Mouse (Mus musculus) lung, adult 2 months (tissue): ENCODE data around the gene Scn1b. TPM values are rescaled to one million over a fixed set of nuclear protein-coding genes. Genes with fewer than 3 reads are reported as not detected.

Experiments used
- DNase-seq: peaks from one replicate; pipeline ENCODE4 v3.0.0; 2022
- H3K4me1 ChIP-seq: fragments of 200-500 bp; 2 replicates; pipeline ENCODE4 v1.6.1; 2011; ENCODE audit warnings: low read length; ENCODE audit not compliant: control insufficient read depth, insufficient read depth
- H3K4me3 ChIP-seq: fragments of 200-500 bp; replicated peaks from 2 replicates; pipeline ENCODE3; 2011; ENCODE audit warnings: low read depth, mild to moderate bottlenecking, control low read depth, low read length; ENCODE audit errors: extremely low read depth
- CTCF ChIP-seq: fragments of 200-500 bp; IDR thresholded peaks from 2 replicates; pipeline ENCODE4 v1.5.1; 2011; ENCODE audit warnings: mild to moderate bottlenecking, low read length, control low read depth; ENCODE audit not compliant: insufficient read depth
- POLR2A ChIP-seq: fragments of 200-500 bp; IDR thresholded peaks from 2 replicates; pipeline ENCODE4 v1.6.1; 2011; ENCODE audit warnings: low read depth, mild to moderate bottlenecking, control low read depth, low read length, borderline replicate concordance; ENCODE audit errors: extremely low read depth
- WGBS: fragments of 180-500 bp; shearing (Covaris S2); methylation state at CpG from one replicate; pipeline ENCODE4 v1.1.7; 2018; 5-methylcytosine and 5-hydroxymethylcytosine counted together
- polyA plus RNA-seq: library from polyadenylated mRNA; depleted of rRNA; stranded (reverse); fragments of >200 nt; gene quantifications from 2 replicates; pipeline ENCODE4 v1.2.3, GENCODE M21; 2012; rRNA removed

The Scn1b gene
- polyA plus RNA-seq, result 26.6 and 43.9 TPM in 2 replicates

GRCm38 (mm10) chr7:31126851-31127724, at the start of gene Scn1b:
TSS of gene Scn1b (minus strand) at chr7:31127003.
- H3K4me3 ChIP-seq, result peak within 1 kb of the TSS; percentile 42
- H3K4me1 ChIP-seq, result no peaks in the 10 kb centered on the region
- TF ChIP-seq POLR2A, result no peak
- no peak for TF ChIP-seq CTCF
- no peak for DNase-seq
- 1% methylated on average over 57 of the region's 60 CpGs for WGBS

DNA sequence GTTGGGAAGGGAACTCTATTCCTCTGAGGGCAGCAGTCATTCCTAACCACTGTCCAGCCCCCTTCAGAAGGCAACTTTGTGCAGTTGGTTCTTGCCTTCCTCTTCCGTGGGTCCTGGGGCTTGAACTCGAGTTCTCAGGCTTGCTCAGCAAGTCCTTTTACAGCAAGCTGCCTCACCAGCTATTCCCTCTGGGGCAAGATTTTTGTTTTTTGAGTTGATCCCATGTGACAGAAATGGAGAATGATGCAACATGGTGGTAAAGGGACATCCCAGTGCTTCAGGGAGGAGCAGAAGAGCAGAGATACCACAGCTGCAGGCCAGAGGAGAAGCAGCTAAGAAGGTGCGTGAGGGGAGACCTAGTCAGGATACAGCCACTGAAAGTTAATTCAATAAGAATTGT, 48.3 kb upstream of the Scn1b start:
- WGBS, result 79% methylated on average over 3 of the region's 3 CpGs
- TF ChIP-seq CTCF (no peak), POLR2A (no peak)
- Histone ChIP-seq H3K4me1 (no peaks in the 10 kb centered on the region), H3K4me3 (no peak overlapping the region)
- DNase-seq, result no peak

DNA sequence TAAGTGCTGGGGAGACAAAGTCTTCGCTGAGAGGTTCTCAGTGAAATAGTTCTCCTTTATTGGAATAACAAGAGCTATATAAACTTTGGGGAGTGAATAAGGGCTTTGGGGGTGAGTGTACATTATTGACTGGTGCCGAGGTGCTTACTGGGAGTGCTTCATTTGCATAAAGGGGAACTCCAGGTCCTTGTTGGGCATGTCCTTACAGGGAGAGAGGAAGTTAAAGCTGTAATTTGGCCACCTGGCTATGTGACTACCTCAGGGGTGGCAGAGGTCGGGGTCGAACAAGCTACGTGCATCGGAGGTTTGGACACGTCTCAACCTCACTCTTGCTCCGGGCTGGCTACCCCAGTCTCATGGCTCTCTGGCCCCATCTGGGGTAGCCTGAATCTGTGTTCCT, 47.7 kb upstream of the Scn1b start:
- TF ChIP-seq CTCF (no peak), POLR2A (no peak)
- H3K4me3 ChIP-seq, result no peak overlapping the region
- WGBS, result 57% methylated on average over 8 of the region's 8 CpGs

GRCm38 (mm10) chr7:31172238-31172637, 45.4 kb upstream of the Scn1b start:
- 19% methylated on average over 2 of the region's 2 CpGs for WGBS
- no peaks in the 10 kb centered on the region; the same call in 1 of the 2 replicates for H3K4me1 ChIP-seq
- DNase-seq, result no peak
- TF ChIP-seq CTCF (peak; percentile 76), POLR2A (no peak)
- no peak overlapping the region for H3K4me3 ChIP-seq

More for the DNA sequence above, 47.7 kb upstream of the Scn1b start:
- no peak for DNase-seq
- no peaks in the 10 kb centered on the region for H3K4me1 ChIP-seq

- H3K4me1 ChIP-seq, result no peaks in the 10 kb centered on the region; the same call in 1 of the 2 replicates
- WGBS, result 82% methylated on average over 9 of the region's 9 CpGs
These were observed 43.7 kb upstream of the Scn1b start for GRCm38 (mm10) chr7:31170520-31170919.

DNA sequence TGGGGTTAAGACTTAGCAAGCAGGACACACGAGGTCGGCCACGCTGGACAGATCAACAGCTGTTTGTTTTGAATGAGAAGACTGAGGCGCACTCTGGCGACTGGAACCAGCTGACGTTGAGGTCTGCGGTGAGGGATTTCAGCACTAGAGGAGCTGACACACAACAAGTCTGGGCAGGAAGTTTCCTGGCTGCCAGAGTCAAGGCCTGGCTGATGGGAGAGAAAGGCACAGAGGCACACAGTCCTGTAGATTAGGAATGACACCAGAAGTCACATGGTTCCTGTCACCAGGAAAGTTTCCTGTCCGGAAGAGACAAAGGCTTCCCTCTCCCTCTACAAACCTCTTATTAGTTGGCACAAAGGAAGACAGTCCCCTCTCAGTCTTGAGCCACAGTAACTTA, 41.6 kb upstream of the Scn1b start:
- no peak for DNase-seq
- no peak overlapping the region for H3K4me3 ChIP-seq
- TF ChIP-seq POLR2A (no peak), CTCF (no peak)
- 20% methylated on average over 8 of the region's 8 CpGs for WGBS
- no peaks in the 10 kb centered on the region; the same call in 1 of the 2 replicates for H3K4me1 ChIP-seq

More at GRCm38 (mm10) chr7:31170520-31170919, 43.7 kb upstream of the Scn1b start:
- DNase-seq, result no peak
- TF ChIP-seq CTCF, result no peak
- no peak for TF ChIP-seq POLR2A
- no peak overlapping the region for H3K4me3 ChIP-seq

- 48% methylated on average over 1 of the region's 1 CpGs for WGBS
- Histone ChIP-seq H3K4me1 (no peaks in the 10 kb centered on the region; the same call in 1 of the 2 replicates), H3K4me3 (no peak overlapping the region)
- TF ChIP-seq POLR2A, result no peak
- TF ChIP-seq CTCF, result no peak
- DNase-seq, result no peak
These were observed 37.9 kb upstream of the Scn1b start for GRCm38 (mm10) chr7:31164748-31165147.

DNA sequence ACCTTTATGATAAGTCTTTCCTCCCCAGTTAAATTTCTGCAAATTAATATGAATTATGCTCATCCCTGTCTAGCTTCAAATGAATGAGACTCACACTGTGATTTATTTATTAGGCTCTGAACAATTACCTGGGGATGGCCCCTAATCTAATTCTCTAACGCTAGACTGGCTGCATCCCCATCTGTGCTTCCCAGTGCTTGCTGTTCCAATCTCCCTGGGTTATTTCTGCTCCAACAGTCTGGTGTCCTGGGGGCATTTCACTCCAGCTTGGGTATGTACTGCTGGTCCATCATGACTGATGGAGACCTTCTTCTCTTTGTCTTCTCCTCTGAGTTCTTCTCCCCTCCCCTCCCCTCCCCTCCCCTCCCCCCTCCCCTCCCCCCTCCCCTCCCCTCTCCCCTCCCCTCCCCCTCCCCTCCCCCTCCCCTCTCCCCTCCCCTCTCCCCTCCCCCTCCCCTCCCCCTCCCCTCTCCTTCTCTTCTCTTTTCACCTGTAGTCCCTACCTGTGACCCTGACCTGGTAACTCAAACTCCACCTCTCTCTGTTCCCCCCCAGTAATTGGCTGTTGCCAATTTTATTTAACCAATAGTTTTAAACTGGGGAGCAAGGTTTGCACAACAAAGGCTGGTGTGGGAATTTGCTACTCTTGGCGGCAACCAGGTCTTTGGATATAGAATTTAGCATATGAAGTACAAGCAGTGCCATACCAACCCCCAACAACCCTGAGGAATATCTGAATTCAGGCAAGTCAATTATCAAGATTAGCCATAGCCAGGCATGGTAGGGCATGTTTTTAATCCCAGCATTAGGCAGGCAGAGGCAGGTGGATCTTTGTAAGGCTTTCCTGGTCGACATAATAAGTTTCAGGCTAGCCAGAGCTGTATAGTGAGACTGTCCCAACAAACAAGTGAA, 37.1 kb upstream of the Scn1b start:
- no peak for DNase-seq
- no peaks in the 10 kb centered on the region; the same call in 1 of the 2 replicates for H3K4me1 ChIP-seq
- WGBS, result 76% methylated on average over 3 of the region's 3 CpGs
- H3K4me3 ChIP-seq, result no peak overlapping the region
- TF ChIP-seq POLR2A (no peak), CTCF (no peak)

- 44% methylated on average over 11 of the region's 11 CpGs for WGBS
- TF ChIP-seq POLR2A, result no peak
- no peak for TF ChIP-seq CTCF
- Histone ChIP-seq H3K4me1 (no peaks in the 10 kb centered on the region), H3K4me3 (no peak overlapping the region)
- no peak for DNase-seq
These were observed 35.5 kb upstream of the Scn1b start for GRCm38 (mm10) chr7:31162324-31162723.

DNA sequence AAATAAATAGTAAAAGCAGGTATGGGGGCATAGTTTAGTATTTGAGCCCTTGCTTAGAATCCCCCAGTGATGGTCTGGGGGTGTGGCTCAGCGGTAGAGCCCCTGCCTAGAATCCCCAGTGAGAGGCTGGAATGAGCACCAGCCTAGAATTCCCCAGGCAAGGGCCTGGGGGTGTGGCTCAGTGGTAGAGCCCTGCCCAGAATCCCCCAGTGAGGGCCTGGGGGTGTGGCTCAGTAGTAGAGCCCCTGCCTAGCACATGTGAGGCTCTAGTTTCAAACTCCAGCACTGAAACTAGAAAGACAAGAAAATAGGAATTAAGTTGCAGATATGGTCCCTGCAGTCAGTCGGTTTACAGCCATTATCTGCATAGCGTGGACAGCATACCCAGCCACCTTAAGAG, 35.0 kb upstream of the Scn1b start:
- H3K4me1 ChIP-seq, result no peaks in the 10 kb centered on the region
- 60% methylated on average over 3 of the region's 3 CpGs for WGBS
- no peak overlapping the region for H3K4me3 ChIP-seq
- no peak for DNase-seq
- TF ChIP-seq CTCF, result no peak
- TF ChIP-seq POLR2A, result no peak
